Mouse (Mus musculus) adrenal gland, adult 10 weeks (tissue): ENCODE data around the gene Utrn. TPM values are rescaled to one million over a fixed set of nuclear protein-coding genes. Genes with fewer than 3 reads are reported as not detected.

Source experiments
- polyA plus RNA-seq: library from polyadenylated mRNA; stranded (reverse); fragments of 350-450 nt; fragmentation: Illumina TruSeq; extraction: RNeasy Lipid Tissue Mini Kit (QIAGEN cat#74804); gene quantifications from one replicate; pipeline ENCODE4 v1.2.3, GENCODE M21; 2014; ENCODE audit warnings: low read depth, low replicate concordance

The Utrn gene
- 111 TPM for polyA plus RNA-seq

GRCm38 (mm10) chr10:12869029-12869671, at the start of gene Utrn:
TSS of gene Utrn (minus strand) at chr10:12869365.

Other genes starting within 250 kb of the Utrn start
- gene Stx11, start 94.9 kb upstream of the Utrn start, polyA plus RNA-seq: 12.8 TPM
- gene Sf3b5, start 136.0 kb upstream of the Utrn start, polyA plus RNA-seq: not detected
- gene Plagl1, start 191.1 kb upstream of the Utrn start, polyA plus RNA-seq: 23.3 TPM